Mouse (Mus musculus) G1E (cell line): Measurements from ENCODE around the gene Ublcp1.

Source experiments
- CTCF ChIP-seq: IDR thresholded peaks from 2 replicates; pipeline ENCODE4 v1.5.1; 2012; ENCODE audit warnings: low read depth, low read length, inconsistent platforms, mixed read lengths
- GATA1 ChIP-seq: IDR thresholded peaks from 2 replicates; pipeline ENCODE4 v1.6.1; 2012; ENCODE audit warnings: borderline replicate concordance, low read length, inconsistent platforms, mixed read lengths
- GATA2 ChIP-seq: IDR thresholded peaks from 2 replicates; pipeline ENCODE4 v1.6.1; 2012; ENCODE audit warnings: low read depth, low read length, inconsistent platforms, borderline replicate concordance
- POLR2AphosphoS5 ChIP-seq: IDR thresholded peaks from 2 replicates; pipeline ENCODE4 v1.6.1; 2012; ENCODE audit warnings: low read depth, low read length, inconsistent platforms; ENCODE audit not compliant: insufficient replicate concordance
- TAL1 ChIP-seq: conservative IDR thresholded peaks from 2 replicates; pipeline ENCODE4 v1.6.1; 2012; ENCODE audit warnings: low read depth, low read length, inconsistent platforms, mixed read lengths

- TF ChIP-seq TAL1, result no peak
- no peak for TF ChIP-seq CTCF
- no peak for TF ChIP-seq GATA1
- TF ChIP-seq POLR2AphosphoS5, result no peak
- TF ChIP-seq GATA2, result no peak
These were observed 28.3 kb upstream of the Ublcp1 start for GRCm38 (mm10) chr11:44498412-44499272.
